Mouse (Mus musculus) kidney, adult 2 months (tissue): ENCODE measurements around the gene Tm9sf4.

Experiments used
- CTCF ChIP-seq: fragments of 200-500 bp; conservative IDR thresholded peaks from 2 replicates; pipeline ENCODE4 v1.5.1; 2011; ENCODE audit warnings: low read depth, mild to moderate bottlenecking, control low read depth, low read length, moderate library complexity, mixed read lengths; ENCODE audit not compliant: insufficient read depth, insufficient read length
- POLR2A ChIP-seq: fragments of 200-500 bp; IDR thresholded peaks from one replicate; pipeline ENCODE4 v1.6.1; 2011; ENCODE audit warnings: low read depth, low read length, control low read depth

DNA sequence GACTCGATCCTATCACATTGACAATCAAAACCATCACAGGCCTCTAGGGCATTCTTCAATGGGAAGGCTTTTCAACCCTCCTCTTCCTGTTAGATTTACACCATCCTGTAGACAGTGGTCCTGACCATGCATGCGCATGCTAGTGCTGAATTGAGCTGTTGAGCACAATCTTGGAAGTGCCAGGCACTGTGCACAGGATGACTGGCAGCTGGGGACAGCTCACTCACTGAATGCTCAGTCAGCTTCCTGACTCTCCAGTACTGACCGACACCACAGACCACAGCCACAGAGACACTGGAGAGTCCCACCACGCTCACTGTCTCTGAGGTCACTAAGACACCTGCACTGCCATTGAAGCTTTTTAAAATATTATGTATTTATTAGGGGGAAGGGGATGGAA lies 54.3 kb downstream of the Tm9sf4 start:
- TF ChIP-seq CTCF (no peak), POLR2A (no peak)
